Mouse (Mus musculus) MEL (cell line): ENCODE results near the gene RPS10-NUDT3. TPM values are rescaled to one million over a fixed set of nuclear protein-coding genes. Genes with fewer than 3 reads are reported as not detected.

Experiments
- DNase-seq: peaks from one replicate; pipeline ENCODE4 v3.0.0; 2011; ENCODE audit warnings: low read depth, low spot score
- H3K27ac ChIP-seq: 2 replicates; pipeline ENCODE4 v1.5.1; 2012; ENCODE audit warnings: low read depth, mild to moderate bottlenecking, control low read depth, low read length, moderate library complexity; ENCODE audit not compliant: control insufficient read depth
- H3K27me3 ChIP-seq, 2 experiments: fragments of 150-350 bp in 1 of 2; sonication (generic) in 1 of 2; 2 replicates each; pipeline ENCODE4 v1.6.1; 2012; ENCODE audit warnings: low read length in 2 of 2, mild to moderate bottlenecking in 2 of 2, improper control_type of control experiment in 1 of 2, moderate library complexity in 1 of 2; ENCODE audit not compliant: insufficient read depth in 2 of 2, control insufficient read depth in 1 of 2
- H3K36me3 ChIP-seq, 2 experiments: 2 replicates each; pipeline ENCODE4 v1.6.1; 2012 to 2014; ENCODE audit warnings: low read length in 2 of 2, improper control_type of control experiment in 1 of 2, inconsistent platforms in 1 of 2, mild to moderate bottlenecking in 1 of 2; ENCODE audit not compliant: insufficient read depth in 2 of 2, control insufficient read depth in 1 of 2
- H3K4me1 ChIP-seq, 2 experiments: fragments of 150-350 bp in 1 of 2; sonication (generic) in 1 of 2; 2 replicates each; pipeline ENCODE4 v1.6.1; 2012; ENCODE audit warnings: low read length in 2 of 2, improper control_type of control experiment in 1 of 2, mild to moderate bottlenecking in 1 of 2; ENCODE audit not compliant: insufficient read depth in 2 of 2, control insufficient read depth in 1 of 2
- H3K4me3 ChIP-seq, 2 experiments: fragments of 150-350 bp in 1 of 2; sonication (generic) in 1 of 2; 2 replicates each; pipeline ENCODE4 v1.5.1; 2012; ENCODE audit warnings: low read depth in 2 of 2, low read length in 2 of 2, mild to moderate bottlenecking in 2 of 2, moderate library complexity in 2 of 2, control low read depth in 1 of 2, improper control_type of control experiment in 1 of 2; ENCODE audit not compliant: control insufficient read depth in 1 of 2, insufficient read depth in 1 of 2
- H3K79me2 ChIP-seq: 2 replicates; pipeline ENCODE4 v1.6.1; 2012; ENCODE audit warnings: mild to moderate bottlenecking, low read length, moderate library complexity; ENCODE audit not compliant: control insufficient read depth, poor library complexity, insufficient read depth
- H3K9ac ChIP-seq: 2 replicates; pipeline ENCODE4 v1.6.1; 2012; ENCODE audit warnings: low read depth, mild to moderate bottlenecking, control low read depth, low read length, moderate library complexity; ENCODE audit not compliant: control insufficient read depth, poor library complexity, severe bottlenecking
- H3K9me3 ChIP-seq: fragments of 150-350 bp; sonication (generic); replicated peaks from 2 replicates; pipeline ENCODE4 v1.6.1; 2012; ENCODE audit warnings: mild to moderate bottlenecking, low read length, improper control_type of control experiment, moderate library complexity; ENCODE audit not compliant: insufficient read depth
- BHLHE40 ChIP-seq: IDR thresholded peaks from 2 replicates; pipeline ENCODE4 v1.6.1; 2012; ENCODE audit warnings: low read depth, mild to moderate bottlenecking, inconsistent platforms, low read length, improper control_type of control experiment, borderline replicate concordance
- CHD1 ChIP-seq: IDR thresholded peaks from 2 replicates; pipeline ENCODE4 v1.6.1; 2012; ENCODE audit warnings: low read depth, mild to moderate bottlenecking, inconsistent platforms, low read length, improper control_type of control experiment
- CTCF ChIP-seq, 3 experiments: IDR thresholded peaks in 2 of 3; conservative IDR thresholded peaks in 1 of 3; 2 replicates each; pipeline ENCODE4 v1.5.1; 2011 to 2012; ENCODE audit warnings: low read length in 3 of 3, low read depth in 2 of 3, mild to moderate bottlenecking in 2 of 3, improper control_type of control experiment in 1 of 3, inconsistent platforms in 1 of 3, mixed read lengths in 1 of 3, moderate library complexity in 1 of 3; ENCODE audit not compliant: control insufficient read depth in 1 of 3, insufficient read depth in 1 of 3, poor library complexity in 1 of 3, severe bottlenecking in 1 of 3
- GABPA ChIP-seq: IDR thresholded peaks from 2 replicates; pipeline ENCODE4 v1.6.1; 2012; ENCODE audit warnings: low read depth, mild to moderate bottlenecking, inconsistent platforms, low read length, improper control_type of control experiment, moderate library complexity
- JUND ChIP-seq: IDR thresholded peaks from 2 replicates; pipeline ENCODE4 v1.6.1; 2011; ENCODE audit warnings: low read depth, mild to moderate bottlenecking, improper control_type of control experiment, low read length
- MAFK ChIP-seq: IDR thresholded peaks from 2 replicates; pipeline ENCODE4 v1.6.1; 2011; ENCODE audit warnings: low read depth, mild to moderate bottlenecking, low read length, improper control_type of control experiment, borderline replicate concordance
- MAZ ChIP-seq: IDR thresholded peaks from 2 replicates; pipeline ENCODE4 v1.6.1; 2012; ENCODE audit warnings: low read depth, mild to moderate bottlenecking, inconsistent platforms, low read length, improper control_type of control experiment
- MYB ChIP-seq: IDR thresholded peaks from 2 replicates; pipeline ENCODE4 v1.6.1; 2011; ENCODE audit warnings: mild to moderate bottlenecking, low read depth, low read length, improper control_type of control experiment
- NRF1 ChIP-seq: IDR thresholded peaks from 2 replicates; pipeline ENCODE4 v1.6.1; 2014; ENCODE audit warnings: low read depth, mild to moderate bottlenecking, inconsistent platforms, low read length, improper control_type of control experiment, moderate library complexity; ENCODE audit not compliant: poor library complexity, insufficient read depth, severe bottlenecking
- RAD21 ChIP-seq: IDR thresholded peaks from 2 replicates; pipeline ENCODE4 v1.6.1; 2011; ENCODE audit warnings: mild to moderate bottlenecking, low read depth, low read length, improper control_type of control experiment
- RCOR1 ChIP-seq: IDR thresholded peaks from 2 replicates; pipeline ENCODE4 v1.6.1; 2012; ENCODE audit warnings: low read depth, mild to moderate bottlenecking, inconsistent platforms, low read length, improper control_type of control experiment
- SMC3 ChIP-seq: IDR thresholded peaks from 2 replicates; pipeline ENCODE4 v1.6.1; 2011; ENCODE audit warnings: low read depth, low read length, improper control_type of control experiment
- TAL1 ChIP-seq: IDR thresholded peaks from 2 replicates; pipeline ENCODE4 v1.6.1; 2012; ENCODE audit warnings: mild to moderate bottlenecking, inconsistent platforms, low read length, moderate library complexity, mixed read lengths
- USF2 ChIP-seq, 2 experiments: IDR thresholded peaks; 2 replicates each; pipeline ENCODE4 v1.6.1; 2011 to 2012; ENCODE audit warnings: improper control_type of control experiment in 2 of 2, low read length in 2 of 2, borderline replicate concordance in 1 of 2, inconsistent platforms in 1 of 2, low read depth in 1 of 2, mild to moderate bottlenecking in 1 of 2; ENCODE audit not compliant: insufficient read depth in 1 of 2
- ZC3H11A ChIP-seq: IDR thresholded peaks from 2 replicates; pipeline ENCODE4 v1.6.1; 2012; ENCODE audit warnings: low read depth, mild to moderate bottlenecking, inconsistent platforms, low read length, improper control_type of control experiment
- polyA plus RNA-seq, 2 experiments: library from polyadenylated mRNA; stranded (reverse) in 1 of 2; unstranded in 1 of 2; fragments of >175 nt in 1 of 2; fragments of >200 nt in 1 of 2; gene quantifications; 2 replicates each; pipeline versions ENCODE4 v1.2.1 to v1.2.4; 2012; ENCODE audit warnings: low replicate concordance in 2 of 2, low read depth in 1 of 2; ENCODE audit not compliant: insufficient read length in 2 of 2, insufficient read depth in 1 of 2, missing spikeins in 1 of 2
- total RNA-seq: library from RNA; depleted of rRNA; stranded (reverse); fragments of 300-350 nt; gene quantifications from 2 replicates; pipeline ENCODE4 v1.2.3, GENCODE M21; 2012

Gene RPS10-NUDT3
- total and polyA plus RNA-seq, 3 experiments: 37.3 TPM; not detected in 2

DNA sequence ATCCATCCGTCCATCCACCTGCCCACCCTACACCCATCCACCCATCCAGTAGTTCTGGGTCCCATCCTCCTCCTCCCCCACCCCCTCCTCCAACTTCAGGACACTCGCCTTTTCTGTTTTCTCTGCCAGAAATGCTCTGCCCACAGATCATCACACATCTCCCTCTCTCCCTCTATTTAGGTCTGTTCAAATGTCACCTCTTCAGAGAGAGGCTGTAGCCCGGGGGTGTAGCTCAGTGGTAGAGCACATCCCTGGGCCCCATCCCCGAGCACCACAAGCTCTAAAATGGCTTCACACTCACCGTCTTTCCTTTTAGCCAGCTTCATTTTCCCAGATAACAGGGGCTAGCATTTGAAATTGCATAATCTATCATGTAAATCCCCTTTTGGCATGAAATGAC, 42.7 kb upstream of the RPS10-NUDT3 start:
- Histone ChIP-seq H3K9me3 (no peaks in the 10 kb centered on the region), H3K4me1 (no peaks in the 10 kb centered on the region), H3K27me3 (no peaks in the 10 kb centered on the region), H3K36me3 (no peaks in the 10 kb centered on the region), H3K9ac (no peak overlapping the region), H3K4me3 (no peak overlapping the region), H3K27ac (no peak overlapping the region), H3K79me2 (no peaks in the 10 kb centered on the region)
- TF ChIP-seq MAFK (no peak), JUND (no peak), BHLHE40 (no peak), USF2 (IDR thresholded peaks at IDR 0.05; ENCODE audit: borderline replicate concordance in 1 of 2, insufficient read depth in 1 of 2, low read depth in 1 of 2, low read length in 2 of 2) (no peak), RAD21 (no peak), MYB (no peak), MAZ (no peak), CHD1 (no peak), NRF1 (no peak)
- DNase-seq: no peak

- Histone ChIP-seq H3K4me1 (no peaks in the 10 kb centered on the region), H3K27me3 (no peaks in the 10 kb centered on the region), H3K79me2 (no peaks in the 10 kb centered on the region), H3K27ac (no peak overlapping the region), H3K36me3 (no peaks in the 10 kb centered on the region), H3K4me3 (no peak overlapping the region), H3K9ac (no peak overlapping the region), H3K9me3 (no peaks in the 10 kb centered on the region)
- DNase-seq: no peak
- TF ChIP-seq TAL1 (no peak), SMC3 (no peak), MAFK (no peak), GABPA (no peak), JUND (no peak), RAD21 (no peak), BHLHE40 (no peak), ZC3H11A (no peak)
Measured at GRCm38 (mm10) chr17:27676270-27676669, 41.2 kb upstream of the RPS10-NUDT3 start.

- no peaks in the 10 kb centered on the region for H3K79me2 ChIP-seq
- no peaks in the 10 kb centered on the region for H3K36me3 ChIP-seq
- no peaks in the 10 kb centered on the region for H3K4me1 ChIP-seq
- H3K27ac ChIP-seq: no peak overlapping the region
- no peaks in the 10 kb centered on the region for H3K27me3 ChIP-seq
- H3K4me3 ChIP-seq: no peak overlapping the region
- H3K9ac ChIP-seq: no peak overlapping the region
- DNase-seq: no peak
- TF ChIP-seq RCOR1: no peak
- peak; percentile 3 to 28 (median 7); a peak in 2 of 6 replicates for TF ChIP-seq CTCF (IDR thresholded peaks at IDR 0.05 in 2 of 3, conservative IDR thresholded peaks at IDR 0.05 in 1 of 3; ENCODE audit: control insufficient read depth in 1 of 3, insufficient read depth in 1 of 3, low read depth in 2 of 3, low read length in 3 of 3, poor library complexity in 1 of 3, severe bottlenecking in 1 of 3)
- H3K9me3 ChIP-seq: no peaks in the 10 kb centered on the region
Measured at GRCm38 (mm10) chr17:27675453-27675852, 40.4 kb upstream of the RPS10-NUDT3 start.
